Mouse (Mus musculus) embryonic facial prominence, embryonic 10.5 days (tissue): ENCODE results near the gene Nsd2. TPM values are rescaled to one million over a fixed set of nuclear protein-coding genes. Genes with fewer than 3 reads are reported as not detected.
"Not testable (repeated sequence)": the region's sequence is repeated elsewhere in the genome, so short reads cannot be mapped to it uniquely, and the experiment has no call there.

Experiments
- DNase-seq: peaks from one replicate; pipeline ENCODE4 v3.0.0-alpha.2; 2017; ENCODE audit warnings: low spot score
- H3K27ac ChIP-seq: fragments of 300-500 bp; sonication (generic); replicated peaks from 2 replicates; pipeline ENCODE4 v1.5.1; 2016; ENCODE audit warnings: mild to moderate bottlenecking
- H3K27me3 ChIP-seq: fragments of 300-500 bp; sonication (generic); replicated peaks from 2 replicates; pipeline ENCODE4 v1.6.1; 2016; ENCODE audit warnings: low read depth, mild to moderate bottlenecking; ENCODE audit not compliant: poor library complexity, severe bottlenecking
- H3K36me3 ChIP-seq: fragments of 300-500 bp; sonication (generic); replicated peaks from 2 replicates; pipeline ENCODE4 v1.6.1; 2016; ENCODE audit warnings: mild to moderate bottlenecking, moderate library complexity
- H3K4me1 ChIP-seq: fragments of 300-500 bp; sonication (generic); 2 replicates; pipeline ENCODE4 v1.6.1; 2016
- H3K4me3 ChIP-seq: fragments of 300-500 bp; sonication (generic); 2 replicates; pipeline ENCODE4 v1.5.1; 2016; ENCODE audit warnings: mild to moderate bottlenecking, moderate library complexity
- H3K9me3 ChIP-seq: fragments of 300-500 bp; sonication (generic); 2 replicates; pipeline ENCODE4 v1.6.1; 2016; ENCODE audit warnings: mild to moderate bottlenecking
- WGBS: fragments of 180-500 bp; shearing (Covaris S2); methylation state at CpG from one replicate; pipeline ENCODE4 v1.1.7; 2016; 5-methylcytosine and 5-hydroxymethylcytosine counted together
- microRNA-seq: library from miRNA; unstranded; fragments of <30 nt; microRNA quantifications from one replicate; pipeline ENCODE4, GENCODE M21; 2017
- polyA plus RNA-seq: library from polyadenylated mRNA; unstranded; fragments of >200 nt; fragmentation: Nextera tagmentation; extraction: Ambion mirVana; gene quantifications from 2 replicates; pipeline ENCODE4 v1.2.1, GENCODE M21; 2016

Gene Nsd2
- polyA plus RNA-seq, 1 experiment from 2014 or later = 77.2 TPM

DNA sequence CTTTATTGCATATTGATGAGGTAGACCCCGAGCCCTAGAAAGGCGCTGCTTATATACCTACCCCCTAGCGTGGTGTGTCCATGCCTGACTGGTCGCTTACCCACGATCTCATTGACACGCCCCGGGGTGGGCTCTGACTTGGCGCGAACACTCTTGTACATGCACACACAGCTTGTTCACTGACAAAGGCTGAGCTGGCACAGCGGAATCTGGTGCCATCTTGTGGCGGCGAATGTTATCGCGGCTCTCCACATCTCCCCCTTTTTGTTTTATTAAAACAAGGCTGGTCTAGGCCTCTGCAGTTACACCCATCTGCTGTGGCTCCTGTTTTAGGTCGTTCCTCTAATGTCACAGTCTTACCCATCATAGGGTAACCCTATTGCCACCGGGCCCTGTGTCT is 126.5 kb downstream of the Nsd2 start:
- not testable (repeated sequence) for H3K4me3 ChIP-seq, H3K4me1 ChIP-seq, DNase-seq, H3K36me3 ChIP-seq, H3K27ac ChIP-seq, H3K27me3 ChIP-seq
- peaks cover 45% of the 10 kb centered on the region for H3K9me3 ChIP-seq
- 84% methylated on average over 16 of the region's 16 CpGs for WGBS

Small RNA genes lying within 50 kb of the gene (microRNA-seq; reads per million reads assigned to microRNA genes)
- gene Mir7024 = not detected

Other genes with a start within 250 kb of the Nsd2 start
- gene Fam53a, start 191.1 kb upstream of the Nsd2 start, polyA plus RNA-seq = 78.2 and 79.9 TPM in 2 replicates
- gene Gm9903, start 190.8 kb upstream of the Nsd2 start, polyA plus RNA-seq = 0.30 and 0.32 TPM in 2 replicates
- 313 and 322 TPM in 2 replicates for gene Slbp, start 168.2 kb upstream of the Nsd2 start, polyA plus RNA-seq
- 318 and 337 TPM in 2 replicates for gene Tacc3, start 162.6 kb upstream of the Nsd2 start, polyA plus RNA-seq
- 37.1 and 40.0 TPM in 2 replicates for gene Tmem129, start 162.3 kb upstream of the Nsd2 start, polyA plus RNA-seq
- 12.9 and 36.8 TPM in 2 replicates for gene Fgfr3, start 99.1 kb upstream of the Nsd2 start, polyA plus RNA-seq
- 56.3 and 59.8 TPM in 2 replicates for gene Letm1, start 37.9 kb upstream of the Nsd2 start, polyA plus RNA-seq
- 87.5 and 89.2 TPM in 2 replicates for gene Nelfa, start 115.7 kb downstream of the Nsd2 start, polyA plus RNA-seq
- gene Gm1673, start 162.7 kb downstream of the Nsd2 start, polyA plus RNA-seq = 211 and 214 TPM in 2 replicates
- 0.47 and 0.73 TPM in 2 replicates for gene Nat8l, start 175.3 kb downstream of the Nsd2 start, polyA plus RNA-seq